Mouse (Mus musculus): ENCODE results near the gene Maml3. TPM values are rescaled to one million over a fixed set of nuclear protein-coding genes. Genes with fewer than 3 reads are reported as not detected.

The Maml3 gene
- polyA plus RNA-seq, 1 experiment from 2014 or later: 8.6 TPM

GRCm38 (mm10) chr3:51803903-51804302 is 301.0 kb downstream of the Maml3 start:
- peaks cover 65% of the 10 kb centered on the region for H3K4me1 ChIP-seq (replicated peaks)
- no peaks in the 10 kb centered on the region for H3K9me3 ChIP-seq
- H3K36me3 ChIP-seq: no peaks in the 10 kb centered on the region
- WGBS: 57% methylated on average over 6 of the region's 6 CpGs
- no peak overlapping the region for H3K4me3 ChIP-seq (replicated peaks)
- H3K4me2 ChIP-seq (replicated peaks): no peak overlapping the region
- ATAC-seq: no peak
- H3K9ac ChIP-seq (replicated peaks): no peak overlapping the region
- no peak overlapping the region for H3K27ac ChIP-seq
- H3K27me3 ChIP-seq: no peaks in the 10 kb centered on the region

DNA sequence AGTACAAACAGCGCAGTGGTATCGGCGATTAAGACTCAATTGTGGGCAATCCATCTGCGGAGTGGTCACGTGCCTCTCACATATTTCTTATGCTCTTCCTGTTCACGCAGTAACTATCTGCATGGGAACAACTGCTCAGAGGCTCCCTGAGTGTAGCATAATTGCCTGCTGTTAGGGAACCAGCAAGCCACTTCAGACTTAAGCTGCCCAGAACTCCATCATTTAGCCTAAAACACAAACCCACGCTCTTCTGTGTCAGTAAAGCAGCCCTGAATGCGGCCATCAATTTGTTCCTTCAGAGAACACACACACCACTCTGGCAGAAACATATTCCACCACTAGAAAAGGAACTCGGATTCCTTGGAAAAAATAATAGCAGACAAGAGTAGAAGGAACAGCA is 305.2 kb downstream of the Maml3 start:
- Histone ChIP-seq H3K36me3 (no peaks in the 10 kb centered on the region), H3K27me3 (no peaks in the 10 kb centered on the region), H3K4me3 (replicated peaks) (no peak overlapping the region), H3K27ac (no peak overlapping the region), H3K9ac (replicated peaks) (no peak overlapping the region), H3K9me3 (no peaks in the 10 kb centered on the region), H3K4me1 (replicated peaks) (peaks cover 72% of the 10 kb centered on the region), H3K4me2 (replicated peaks) (no peak overlapping the region)
- WGBS: 86% methylated on average over 9 of the region's 9 CpGs
- no peak for ATAC-seq

DNA sequence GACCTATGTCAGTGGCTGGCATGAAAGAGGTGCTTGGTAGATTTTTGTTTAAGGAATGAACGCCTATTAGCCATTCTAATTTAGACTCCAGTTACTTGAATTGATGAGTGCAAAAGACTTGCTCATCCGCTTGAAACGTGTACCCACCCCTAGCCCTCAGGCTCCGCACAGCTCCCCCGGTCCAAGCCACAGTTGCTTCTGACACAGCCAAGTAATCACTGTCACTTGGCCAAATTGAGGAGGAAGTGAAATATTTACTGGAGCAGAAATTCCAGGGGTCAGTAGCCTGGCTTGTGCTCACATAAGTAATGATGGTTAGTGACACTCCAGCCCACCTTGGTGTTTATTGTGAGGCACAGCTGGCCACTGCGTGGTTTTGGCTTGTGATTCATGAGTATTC is 308.0 kb downstream of the Maml3 start:
- Histone ChIP-seq H3K27ac (peak overlapping the region; percentile 45), H3K4me3 (replicated peaks) (no peak overlapping the region), H3K36me3 (no peaks in the 10 kb centered on the region), H3K9me3 (no peaks in the 10 kb centered on the region), H3K9ac (replicated peaks) (no peak overlapping the region), H3K4me1 (replicated peaks) (peaks cover 51% of the 10 kb centered on the region), H3K4me2 (replicated peaks) (peak overlapping the region; percentile 23; the same call in 1 of the 2 replicates), H3K27me3 (no peaks in the 10 kb centered on the region)
- WGBS: 53% methylated on average over 6 of the region's 6 CpGs
- ATAC-seq: no peak

GRCm38 (mm10) chr3:51796219-51796828 is 308.6 kb downstream of the Maml3 start:
- Histone ChIP-seq H3K36me3 (no peaks in the 10 kb centered on the region), H3K4me1 (replicated peaks) (peaks cover 55% of the 10 kb centered on the region), H3K9ac (replicated peaks) (no peak overlapping the region), H3K4me3 (replicated peaks) (no peak overlapping the region), H3K9me3 (no peaks in the 10 kb centered on the region), H3K27ac (peak overlapping the region; percentile 45), H3K27me3 (no peaks in the 10 kb centered on the region), H3K4me2 (replicated peaks) (peak overlapping the region; percentile 23)
- ATAC-seq: peak; percentile 46; the same call in 1 of the 2 replicates
- WGBS: 61% methylated on average over 12 of the region's 12 CpGs

DNA sequence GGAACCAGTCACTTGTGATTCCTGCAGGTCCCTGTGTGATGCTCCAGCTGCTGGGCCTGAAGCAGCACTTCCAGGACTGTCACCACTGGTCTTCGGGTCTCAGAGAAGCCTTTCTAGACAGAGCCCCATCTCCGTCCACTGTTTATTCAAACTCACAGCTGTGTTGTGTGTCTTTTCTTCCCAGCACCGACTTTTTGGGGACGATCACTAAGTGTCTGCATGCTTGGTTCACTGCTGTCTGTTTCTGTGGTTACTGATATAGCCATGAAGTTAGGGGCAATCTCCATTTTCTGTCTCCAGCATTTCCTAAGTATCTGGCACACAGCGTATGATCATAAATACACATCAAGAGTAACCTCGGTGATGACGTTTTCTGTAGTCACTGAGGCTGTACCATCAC is 313.3 kb downstream of the Maml3 start:
- H3K4me3 ChIP-seq (replicated peaks): no peak overlapping the region
- 50% methylated on average over 7 of the region's 7 CpGs for WGBS
- H3K4me1 ChIP-seq (replicated peaks): peaks cover 51% of the 10 kb centered on the region
- no peaks in the 10 kb centered on the region for H3K36me3 ChIP-seq
- H3K27ac ChIP-seq: peak overlapping the region; percentile 31; the same call in 1 of the 2 replicates
- no peaks in the 10 kb centered on the region for H3K27me3 ChIP-seq
- no peaks in the 10 kb centered on the region for H3K9me3 ChIP-seq
- H3K4me2 ChIP-seq (replicated peaks): no peak overlapping the region
- no peak overlapping the region for H3K9ac ChIP-seq (replicated peaks)
- no peak for ATAC-seq

DNA sequence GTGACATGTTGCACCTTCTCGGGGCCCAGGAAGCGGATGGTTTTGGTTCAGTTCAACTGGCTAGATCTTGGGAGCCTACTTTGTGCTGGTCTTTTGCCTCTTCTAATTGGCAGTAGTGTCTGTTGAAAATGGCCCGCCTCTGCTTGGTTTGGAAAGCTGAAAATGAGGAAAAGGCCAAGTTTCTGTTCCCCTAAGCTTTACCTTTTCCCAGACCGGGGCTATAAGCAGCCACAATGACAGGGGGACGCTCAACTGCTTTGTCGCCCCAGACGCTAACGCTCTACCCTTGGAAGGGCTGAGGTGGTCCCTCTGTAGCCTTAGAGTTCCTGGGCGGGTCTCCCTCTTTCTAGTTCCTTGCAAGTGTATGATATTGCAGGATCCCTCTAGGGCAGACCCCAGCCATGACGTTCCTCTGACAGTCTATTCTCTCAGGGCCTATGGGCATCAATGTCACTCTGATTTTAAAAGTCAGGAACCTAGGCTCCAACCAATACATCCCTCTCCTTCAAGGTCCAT is 315.4 kb downstream of the Maml3 start:
- Histone ChIP-seq H3K4me2 (replicated peaks) (peak overlapping the region; percentile 51), H3K9ac (replicated peaks) (peak overlapping the region; percentile 55; the same call in 1 of the 2 replicates), H3K27ac (peak overlapping the region; percentile 96), H3K4me1 (replicated peaks) (peaks cover 39% of the 10 kb centered on the region), H3K36me3 (no peaks in the 10 kb centered on the region), H3K27me3 (no peaks in the 10 kb centered on the region), H3K9me3 (no peaks in the 10 kb centered on the region), H3K4me3 (replicated peaks) (peak overlapping the region; percentile 31; the same call in 1 of the 2 replicates)
- peak; percentile 41; the same call in 1 of the 2 replicates for ATAC-seq
- WGBS: 11% methylated on average over 10 of the region's 10 CpGs

- peaks cover 39% of the 10 kb centered on the region for H3K4me1 ChIP-seq (replicated peaks)
- H3K9me3 ChIP-seq: no peaks in the 10 kb centered on the region
- WGBS: under 1% methylated on average over 17 of the region's 17 CpGs
- H3K27ac ChIP-seq: peak overlapping the region; percentile 96
- peak overlapping the region; percentile 51 for H3K4me2 ChIP-seq (replicated peaks)
- H3K9ac ChIP-seq (replicated peaks): peak overlapping the region; percentile 55
- H3K27me3 ChIP-seq: no peaks in the 10 kb centered on the region
- ATAC-seq: peak; percentile 93
- H3K36me3 ChIP-seq: no peaks in the 10 kb centered on the region
- H3K4me3 ChIP-seq (replicated peaks): peak overlapping the region; percentile 31
Observed at GRCm38 (mm10) chr3:51788591-51789339, 316.1 kb downstream of the Maml3 start.

DNA sequence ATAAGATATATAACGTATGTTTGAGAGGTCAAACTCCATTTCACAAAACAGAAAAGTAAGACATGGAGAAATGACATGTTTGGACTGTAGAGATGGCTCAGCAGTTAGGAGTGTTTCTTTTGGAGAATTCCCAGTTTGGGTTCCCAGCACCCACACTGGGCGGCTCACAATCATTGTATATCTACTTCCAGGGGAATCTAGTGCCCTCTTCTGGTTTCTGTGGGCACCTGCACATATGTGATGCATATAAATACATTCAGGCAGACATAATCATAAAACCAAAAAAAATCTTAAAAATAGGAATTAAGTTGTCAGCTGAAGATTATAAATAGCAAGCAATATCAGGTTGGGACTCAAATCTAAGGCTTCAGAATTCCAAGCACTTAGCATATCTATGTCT is 316.9 kb downstream of the Maml3 start:
- Histone ChIP-seq H3K4me2 (replicated peaks) (no peak overlapping the region), H3K4me1 (replicated peaks) (peaks cover 39% of the 10 kb centered on the region), H3K27me3 (no peaks in the 10 kb centered on the region), H3K9me3 (no peaks in the 10 kb centered on the region), H3K36me3 (no peaks in the 10 kb centered on the region), H3K4me3 (replicated peaks) (no peak overlapping the region), H3K27ac (peak overlapping the region; percentile 96), H3K9ac (replicated peaks) (no peak overlapping the region)
- no peak for ATAC-seq
- WGBS: 99% methylated on average over 2 of the region's 2 CpGs

DNA sequence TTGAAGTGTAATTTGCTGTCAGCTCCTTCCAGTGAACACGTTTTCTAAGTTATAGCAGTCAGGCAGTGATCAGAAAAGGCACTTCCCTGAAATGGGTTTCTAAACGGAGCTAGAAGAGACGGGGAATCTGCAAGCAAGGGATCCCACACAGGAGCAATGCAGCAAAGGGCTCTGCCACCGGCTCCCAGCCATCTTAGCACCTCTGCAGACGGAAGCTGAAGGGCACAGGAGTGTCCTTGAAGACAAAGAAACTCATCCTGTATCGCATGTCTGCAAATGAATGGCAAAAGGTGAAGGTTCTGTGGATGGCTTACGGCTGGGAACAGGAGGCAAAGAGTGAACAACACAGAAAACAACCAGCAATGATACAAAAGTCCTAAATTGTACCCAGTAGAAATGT is 319.1 kb downstream of the Maml3 start:
- Histone ChIP-seq H3K27me3 (no peaks in the 10 kb centered on the region), H3K4me3 (replicated peaks) (no peak overlapping the region), H3K9ac (replicated peaks) (no peak overlapping the region), H3K36me3 (no peaks in the 10 kb centered on the region), H3K4me1 (replicated peaks) (peaks cover 33% of the 10 kb centered on the region), H3K27ac (peak overlapping the region; percentile 41), H3K9me3 (no peaks in the 10 kb centered on the region), H3K4me2 (replicated peaks) (no peak overlapping the region)
- 77% methylated on average over 7 of the region's 7 CpGs for WGBS
- ATAC-seq: no peak

- H3K4me2 ChIP-seq (replicated peaks): no peak overlapping the region
- WGBS: 92% methylated on average over 10 of the region's 10 CpGs
Observed at GRCm38 (mm10) chr3:51782191-51782590, 322.7 kb downstream of the Maml3 start.

DNA sequence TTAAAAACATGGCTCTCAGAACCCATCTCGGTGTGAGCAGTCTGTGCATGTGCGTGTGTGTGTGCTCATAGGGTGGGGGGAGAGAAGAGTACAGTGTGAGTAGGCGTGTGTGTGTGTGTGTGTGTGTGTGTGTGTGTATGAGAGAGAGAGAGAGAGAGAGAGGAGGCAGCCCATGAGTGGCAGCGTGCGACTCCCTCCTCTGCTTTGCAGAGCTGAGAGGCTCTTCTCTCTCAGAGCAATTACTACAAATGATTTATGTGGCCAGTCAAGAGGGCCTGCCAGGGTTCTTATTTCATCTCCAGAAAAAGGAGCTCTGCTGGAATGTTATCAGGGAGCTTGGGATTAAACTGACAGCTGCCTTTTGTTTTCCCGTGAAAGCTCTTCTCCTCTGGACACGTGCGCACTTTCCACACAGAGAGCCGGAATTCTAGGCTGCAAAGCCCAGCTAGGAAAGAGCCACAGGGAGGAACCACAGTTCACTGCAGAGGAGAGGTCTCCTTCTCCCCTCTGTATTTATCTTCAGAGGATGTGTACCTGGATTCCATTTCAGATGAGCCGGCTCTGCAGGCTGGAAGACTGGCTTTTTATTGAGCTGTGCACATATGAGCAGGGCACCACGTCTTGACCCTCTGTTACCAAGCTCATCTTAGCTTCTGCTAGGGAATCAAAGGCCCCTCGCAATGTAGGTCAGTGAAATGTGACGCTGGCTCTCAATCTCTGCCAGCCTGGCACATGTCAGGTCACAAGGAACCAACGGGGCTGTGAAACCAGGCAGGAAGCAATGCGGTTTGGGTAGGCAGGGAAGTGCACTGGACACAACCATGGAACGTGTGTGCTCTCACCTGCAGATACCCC is 325.9 kb downstream of the Maml3 start:
- Histone ChIP-seq H3K9ac (replicated peaks) (peak overlapping the region; percentile 7; the same call in 1 of the 2 replicates), H3K4me3 (replicated peaks) (no peak overlapping the region), H3K27me3 (no peaks in the 10 kb centered on the region), H3K9me3 (no peaks in the 10 kb centered on the region), H3K36me3 (no peaks in the 10 kb centered on the region), H3K27ac (peak overlapping the region; percentile 78), H3K4me1 (replicated peaks) (peaks cover 28% of the 10 kb centered on the region), H3K4me2 (replicated peaks) (peak overlapping the region; percentile 17; the same call in 1 of the 2 replicates)
- 22% methylated on average over 16 of the region's 16 CpGs for WGBS
- peak; percentile 84 for ATAC-seq

More at GRCm38 (mm10) chr3:51782191-51782590, 322.7 kb downstream of the Maml3 start:
- no peaks in the 10 kb centered on the region for H3K36me3 ChIP-seq
- H3K27ac ChIP-seq: no peak overlapping the region
- H3K9me3 ChIP-seq: no peaks in the 10 kb centered on the region
- H3K4me1 ChIP-seq (replicated peaks): peaks cover 34% of the 10 kb centered on the region
- no peak overlapping the region for H3K4me3 ChIP-seq (replicated peaks)
- no peaks in the 10 kb centered on the region for H3K27me3 ChIP-seq
- H3K9ac ChIP-seq (replicated peaks): no peak overlapping the region
- no peak for ATAC-seq

Measured in midbrain, embryonic 13.5 days (tissue).